Mouse (Mus musculus): ENCODE data around the gene Cracr2a. TPM values are rescaled to one million over a fixed set of nuclear protein-coding genes. Genes with fewer than 3 reads are reported as not detected.
A peak's percentile ranks its signal among the peaks of the same experiment; 100 is the strongest.

The Cracr2a gene
- polyA plus RNA-seq, 2 experiments: 0.35 to 0.51 TPM

DNA sequence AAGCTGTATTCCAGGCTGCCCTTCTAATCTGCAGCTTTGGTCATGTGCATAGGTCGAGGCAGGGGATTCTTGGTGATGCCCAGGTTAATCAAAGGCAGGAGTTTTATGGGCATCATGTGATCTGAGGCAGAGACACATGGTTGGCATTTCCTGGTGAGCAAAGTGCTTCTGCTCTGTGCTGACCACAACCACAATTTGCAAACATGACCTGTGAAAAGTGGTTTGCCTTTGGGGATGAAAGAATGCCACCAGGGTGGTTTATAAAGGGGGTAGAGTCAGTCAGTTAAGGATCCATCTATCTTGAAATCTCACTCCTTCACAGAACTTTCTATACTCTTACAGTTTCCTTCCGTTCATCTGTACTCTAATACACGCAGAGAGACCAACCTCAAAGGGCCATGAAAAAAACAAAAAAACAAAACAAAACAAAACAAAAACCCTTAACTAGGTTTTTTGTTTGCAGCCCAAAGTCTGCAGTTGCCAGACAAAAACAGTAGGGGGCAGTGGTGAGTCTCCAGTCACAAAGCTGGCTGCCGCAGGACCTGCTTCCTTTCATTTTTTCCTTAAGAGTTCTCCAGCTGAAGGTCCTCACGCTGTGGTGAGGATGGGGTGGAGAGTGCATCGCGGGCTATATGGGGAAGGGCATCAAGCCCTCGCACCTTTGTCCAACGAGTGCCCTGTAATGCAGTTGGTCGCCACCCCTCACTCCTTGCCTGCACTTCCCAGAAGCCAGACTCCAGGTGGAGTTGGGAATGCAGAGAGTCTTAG, 56.3 kb downstream of the Cracr2a start:
- ATAC-seq (ENCODE audit: insufficient read depth) (no peak), DNase-seq (ENCODE audit: low read depth in 3 of 3, low spot score in 3 of 3) (peak in 2 of 3 experiments; percentile 4 to 11)
- Histone ChIP-seq H3K27ac (no peak overlapping the region), H3K36me3 (replicated peaks; ENCODE audit: control insufficient read depth, insufficient read depth, low read depth) (no peaks in the 10 kb centered on the region), H3K4me2 (ENCODE audit: low read depth) (no peak overlapping the region), H3K9me3 (ENCODE audit: control insufficient read depth, low read length) (no peaks in the 10 kb centered on the region), H3K27me3 (ENCODE audit: control insufficient read depth, insufficient read depth, low read length) (no peaks in the 10 kb centered on the region), H3K4me1 (replicated peaks; ENCODE audit: control insufficient read depth in 2 of 2, insufficient read depth in 2 of 2, low read length in 1 of 2) (no peaks in the 10 kb centered on the region), H3K9ac (replicated peaks) (no peak overlapping the region), H3K4me3 (ENCODE audit: insufficient read depth in 1 of 2, low read depth in 2 of 2, low read length in 2 of 2) (no peak overlapping the region)
- TF ChIP-seq CTCF (IDR thresholded peaks at IDR 0.05; ENCODE audit: low read depth): peak; percentile 76
- TF ChIP-seq EP300 (IDR thresholded peaks at IDR 0.05; ENCODE audit: low read depth): no peak
- 44% methylated on average over 10 of the region's 10 CpGs for WGBS (ENCODE audit: insufficient replicate concordance)

DNA sequence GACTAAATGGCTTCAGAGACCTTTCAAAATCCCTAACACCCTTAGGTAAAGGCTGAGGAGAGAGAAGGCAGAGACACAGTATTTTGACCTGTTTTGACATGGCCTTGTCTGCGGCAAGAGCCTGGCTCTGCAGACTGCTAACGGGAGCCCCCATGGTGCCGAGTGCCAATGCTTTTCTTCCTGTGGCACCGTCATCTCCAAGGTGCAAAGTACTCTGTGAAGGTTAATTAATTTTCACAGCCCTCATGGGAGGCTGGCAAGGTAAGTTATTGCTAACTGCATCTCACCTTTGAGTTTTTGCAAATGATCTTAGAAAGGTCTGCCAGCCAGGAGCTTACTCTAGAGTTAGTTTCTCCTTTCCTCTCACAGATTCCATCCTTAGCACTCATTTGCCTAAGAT, 57.5 kb downstream of the Cracr2a start:
- no peak overlapping the region for H3K4me2 ChIP-seq (ENCODE audit: low read depth)
- ATAC-seq (ENCODE audit: insufficient read depth): no peak
- 79% methylated on average over 4 of the region's 4 CpGs for WGBS (ENCODE audit: insufficient replicate concordance)
- no peak for DNase-seq (ENCODE audit: low read depth in 3 of 3, low spot score in 3 of 3)
- H3K36me3 ChIP-seq (replicated peaks; ENCODE audit: control insufficient read depth, insufficient read depth, low read depth): no peaks in the 10 kb centered on the region
- no peaks in the 10 kb centered on the region for H3K9me3 ChIP-seq (ENCODE audit: control insufficient read depth, low read length)
- no peak overlapping the region for H3K4me3 ChIP-seq (ENCODE audit: insufficient read depth in 1 of 2, low read depth in 2 of 2, low read length in 2 of 2)
- TF ChIP-seq EP300 (IDR thresholded peaks at IDR 0.05; ENCODE audit: low read depth) (no peak), CTCF (IDR thresholded peaks at IDR 0.05; ENCODE audit: low read depth) (no peak)
- H3K9ac ChIP-seq (replicated peaks): no peak overlapping the region
- H3K27ac ChIP-seq: no peak overlapping the region
- no peaks in the 10 kb centered on the region for H3K27me3 ChIP-seq (ENCODE audit: control insufficient read depth, insufficient read depth, low read length)
- H3K4me1 ChIP-seq (replicated peaks; ENCODE audit: control insufficient read depth in 2 of 2, insufficient read depth in 2 of 2, low read length in 1 of 2): no peaks in the 10 kb centered on the region

- peak; percentile 23 to 31 (median 29) for DNase-seq (ENCODE audit: low read depth in 3 of 3, low spot score in 3 of 3)
- WGBS (ENCODE audit: insufficient replicate concordance): 26% methylated on average over 5 of the region's 5 CpGs
Observed at GRCm38 (mm10) chr6:127625135-127625534, 64.0 kb downstream of the Cracr2a start.

GRCm38 (mm10) chr6:127627453-127627852, 66.3 kb downstream of the Cracr2a start:
- no peaks in the 10 kb centered on the region for H3K9me3 ChIP-seq (ENCODE audit: control insufficient read depth, low read length)
- no peak overlapping the region for H3K27ac ChIP-seq
- no peak for DNase-seq (ENCODE audit: low read depth in 3 of 3, low spot score in 3 of 3)
- H3K9ac ChIP-seq (replicated peaks): no peak overlapping the region
- 76% methylated on average over 9 of the region's 9 CpGs for WGBS (ENCODE audit: insufficient replicate concordance)
- H3K4me1 ChIP-seq (replicated peaks; ENCODE audit: control insufficient read depth in 2 of 2, insufficient read depth in 2 of 2, low read length in 1 of 2): no peaks in the 10 kb centered on the region
- no peak overlapping the region for H3K4me2 ChIP-seq (ENCODE audit: low read depth)
- no peaks in the 10 kb centered on the region for H3K27me3 ChIP-seq (ENCODE audit: control insufficient read depth, insufficient read depth, low read length)
- TF ChIP-seq CTCF (IDR thresholded peaks at IDR 0.05; ENCODE audit: low read depth) (no peak), EP300 (IDR thresholded peaks at IDR 0.05; ENCODE audit: low read depth) (no peak)
- ATAC-seq (ENCODE audit: insufficient read depth): no peak
- no peak overlapping the region for H3K4me3 ChIP-seq (ENCODE audit: insufficient read depth in 1 of 2, low read depth in 2 of 2, low read length in 2 of 2)
- H3K36me3 ChIP-seq (replicated peaks; ENCODE audit: control insufficient read depth, insufficient read depth, low read depth): no peaks in the 10 kb centered on the region

More at GRCm38 (mm10) chr6:127625135-127625534, 64.0 kb downstream of the Cracr2a start:
- Histone ChIP-seq H3K4me2 (ENCODE audit: low read depth) (no peak overlapping the region), H3K27ac (no peak overlapping the region), H3K36me3 (replicated peaks; ENCODE audit: control insufficient read depth, insufficient read depth, low read depth) (no peaks in the 10 kb centered on the region), H3K9me3 (ENCODE audit: control insufficient read depth, low read length) (no peaks in the 10 kb centered on the region), H3K4me3 (ENCODE audit: insufficient read depth in 1 of 2, low read depth in 2 of 2, low read length in 2 of 2) (no peak overlapping the region), H3K4me1 (replicated peaks; ENCODE audit: control insufficient read depth in 2 of 2, insufficient read depth in 2 of 2, low read length in 1 of 2) (no peaks in the 10 kb centered on the region), H3K27me3 (ENCODE audit: control insufficient read depth, insufficient read depth, low read length) (no peaks in the 10 kb centered on the region), H3K9ac (replicated peaks) (no peak overlapping the region)
- TF ChIP-seq EP300 (IDR thresholded peaks at IDR 0.05; ENCODE audit: low read depth) (no peak), CTCF (IDR thresholded peaks at IDR 0.05; ENCODE audit: low read depth) (peak; percentile 85)
- ATAC-seq (ENCODE audit: insufficient read depth): no peak

GRCm38 (mm10) chr6:127629249-127629648, 68.1 kb downstream of the Cracr2a start:
- H3K9me3 ChIP-seq (ENCODE audit: control insufficient read depth, low read length): no peaks in the 10 kb centered on the region
- no peaks in the 10 kb centered on the region for H3K27me3 ChIP-seq (ENCODE audit: control insufficient read depth, insufficient read depth, low read length)
- no peak overlapping the region for H3K4me2 ChIP-seq (ENCODE audit: low read depth)
- no peak for TF ChIP-seq EP300 (IDR thresholded peaks at IDR 0.05; ENCODE audit: low read depth)
- TF ChIP-seq CTCF (IDR thresholded peaks at IDR 0.05; ENCODE audit: low read depth): no peak
- H3K4me1 ChIP-seq (replicated peaks; ENCODE audit: control insufficient read depth in 2 of 2, insufficient read depth in 2 of 2, low read length in 1 of 2): no peaks in the 10 kb centered on the region
- no peak overlapping the region for H3K4me3 ChIP-seq (ENCODE audit: insufficient read depth in 1 of 2, low read depth in 2 of 2, low read length in 2 of 2)
- WGBS (ENCODE audit: insufficient replicate concordance): 68% methylated on average over 2 of the region's 2 CpGs
- H3K27ac ChIP-seq: no peak overlapping the region
- no peak overlapping the region for H3K9ac ChIP-seq (replicated peaks)
- no peak for ATAC-seq (ENCODE audit: insufficient read depth)
- DNase-seq (ENCODE audit: low read depth in 3 of 3, low spot score in 3 of 3): no peak
- H3K36me3 ChIP-seq (replicated peaks; ENCODE audit: control insufficient read depth, insufficient read depth, low read depth): no peaks in the 10 kb centered on the region

All from liver, embryonic 14.5 days (tissue).